Mouse (Mus musculus): ENCODE results near the gene Olfr549.

The Olfr549 gene

DNA sequence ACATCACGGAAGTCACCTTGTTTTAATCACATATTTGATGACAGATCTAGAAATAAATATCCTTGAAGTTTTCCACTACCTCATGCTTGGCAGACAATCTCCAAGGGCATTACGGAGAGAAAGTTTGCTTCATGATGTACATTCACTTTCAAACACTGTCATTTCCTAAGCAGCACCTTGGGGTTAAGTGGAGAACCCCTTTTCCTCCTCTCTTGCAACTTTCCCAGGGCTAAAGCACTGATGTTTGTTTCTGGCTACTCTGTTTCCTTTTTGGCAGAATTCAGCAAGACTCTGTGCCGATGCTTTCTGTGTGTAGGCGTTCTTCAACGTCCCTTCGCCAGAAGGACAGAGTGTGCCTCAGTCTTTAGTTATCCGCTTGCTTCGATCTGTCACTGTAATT lies 21.5 kb downstream of the Olfr549 start, which contains the start of gene Olfr550:
Gene Olfr550, plus strand, starts transcription at position 301 of the 400 bp plus-strand sequence.
- POLR2A ChIA-PET: no interaction called here
- CTCF ChIA-PET: no interaction called here

- ChIA-PET POLR2A (no interaction called here), CTCF (interaction anchor here in 1 of 4 experiments (0.6 kb wide), 1 partner anchor 973 kb away, joined by 3 read pairs; no protein-coding TSS in a partner anchor)
These were observed 23.6 kb downstream of the Olfr549 start for GRCm38 (mm10) chr7:102573174-102573830.

- CTCF ChIA-PET: no interaction called here
- POLR2A ChIA-PET: interaction anchor here in 1 of 4 experiments (0.6 kb wide), 1 partner anchor 112 kb away, joined by 3 read pairs; no protein-coding TSS in a partner anchor
These were observed 26.3 kb downstream of the Olfr549 start for GRCm38 (mm10) chr7:102575998-102576397.

- POLR2A ChIA-PET: no interaction called here
- CTCF ChIA-PET: no interaction called here
These were observed 42.1 kb downstream of the Olfr549 start, which contains the start of gene Olfr551 for GRCm38 (mm10) chr7:102591786-102592185. TSS of gene Olfr551 (minus strand) at chr7:102591886.

- CTCF ChIA-PET: no interaction called here
- POLR2A ChIA-PET: no interaction called here
These were observed 47.8 kb downstream of the Olfr549 start, which contains the start of gene Olfr552 for GRCm38 (mm10) chr7:102597378-102598031. TSS of gene Olfr552 (plus strand) at chr7:102597770.
